Mouse (Mus musculus): ENCODE measurements around the gene Phb2.

DNA sequence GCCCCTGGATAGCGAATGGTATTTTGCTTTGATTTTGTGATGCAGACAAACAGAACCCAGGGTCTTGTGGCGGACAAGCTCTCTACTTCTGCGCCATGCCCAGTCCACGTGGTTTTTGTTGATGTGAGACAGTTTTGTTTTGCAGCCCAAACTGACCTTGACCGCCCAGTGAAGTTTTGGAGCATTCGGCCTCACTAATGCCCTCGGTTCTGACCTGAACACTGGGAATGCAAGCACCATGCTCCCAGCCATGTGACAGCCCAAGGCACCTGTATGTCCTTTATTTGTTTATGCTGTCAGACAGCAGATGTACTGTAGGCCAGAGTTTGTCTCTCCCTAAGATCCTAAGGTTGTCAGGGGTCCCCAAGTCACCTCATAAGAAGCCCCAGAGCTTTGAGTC is 37.5 kb upstream of the Phb2 start:
- TF ChIP-seq POLR2A (IDR thresholded peaks at IDR 0.05; ENCODE audit: control insufficient read depth, low read depth, low read length): no peak
- TF ChIP-seq CTCF (IDR thresholded peaks at IDR 0.05; ENCODE audit: control insufficient read depth, insufficient read depth, insufficient replicate concordance, low read depth, low read length): no peak
